Comparison of ENCODE assay signal across 16 mouse cellular contexts in the genomic region with DNA sequence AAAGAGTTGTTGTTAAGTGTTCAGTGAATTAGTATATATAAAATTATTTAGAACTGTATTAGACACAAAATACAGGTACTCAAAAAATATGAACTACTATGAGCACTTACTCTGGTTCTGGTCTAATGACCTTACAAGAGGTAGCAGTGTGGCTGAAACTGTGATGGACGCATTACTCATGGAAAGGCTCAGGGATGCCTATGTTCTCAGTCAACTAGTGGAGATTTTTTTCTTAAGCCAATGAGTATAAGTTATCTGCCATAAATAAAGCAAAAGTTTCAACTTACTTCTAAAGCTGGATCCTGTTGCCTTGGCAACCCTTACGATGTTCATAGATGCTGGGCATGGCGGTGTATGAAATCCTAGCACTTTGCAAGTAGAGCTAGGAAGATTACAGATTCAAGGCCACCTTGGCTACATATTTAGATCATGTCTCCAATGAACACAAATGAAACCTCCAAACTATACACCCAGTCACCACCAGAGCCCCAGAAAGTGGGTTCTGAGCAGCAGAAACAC.
"Had no signal": no experiment of that assay in that cellular context is flagged by ENCODE, and none has a peak within 500 bp of the region (broad histone marks: within the 10 kb centered on the region; RNA-seq: fewer than 3 reads in every experiment).

No protein-coding gene starts in this region.

- H3K9me3 ChIP-seq: liver, embryonic 13.5 days; neural tube, embryonic 12.5 days; neural tube, embryonic 15.5 days; stomach, embryonic 15.5 days had no signal

- DNase-seq: kidney, adult 18-20 months; kidney, adult 9 months; kidney, postnatal 14 days; kidney, postnatal 4 days; liver, embryonic 13.5 days; lung, adult 2 months; lung, postnatal 14 days; lung, postnatal 4 days; midbrain, embryonic 14.5 days; right cerebral cortex, postnatal 14 days; spleen, adult 18-20 months; thymus, postnatal 25 days had no signal

- H3K27me3 ChIP-seq: neural tube, embryonic 12.5 days; neural tube, embryonic 15.5 days; stomach, embryonic 15.5 days had no signal

- H3K9ac ChIP-seq: liver, embryonic 13.5 days; neural tube, embryonic 12.5 days; neural tube, embryonic 15.5 days; stomach, embryonic 15.5 days had no signal

- H3K4me3 ChIP-seq: liver, embryonic 13.5 days; neural tube, embryonic 12.5 days; neural tube, embryonic 15.5 days; stomach, embryonic 15.5 days had no signal

- H3K4me1 ChIP-seq: liver, embryonic 13.5 days; neural tube, embryonic 12.5 days; neural tube, embryonic 15.5 days; stomach, embryonic 15.5 days had no signal

- H3K27ac ChIP-seq: liver, embryonic 13.5 days; neural tube, embryonic 12.5 days; neural tube, embryonic 15.5 days; stomach, embryonic 15.5 days had no signal

- H3K4me2 ChIP-seq: liver, embryonic 13.5 days; midbrain, embryonic 11.5 days; neural tube, embryonic 12.5 days; neural tube, embryonic 15.5 days; stomach, embryonic 15.5 days had no signal

- H3K36me3 ChIP-seq: liver, embryonic 13.5 days; neural tube, embryonic 12.5 days; neural tube, embryonic 15.5 days; stomach, embryonic 15.5 days had no signal
